Mouse (Mus musculus) megakaryocyte, embryonic 14.5 days (primary cell): ENCODE measurements around the gene Abtb2. TPM values are rescaled to one million over a fixed set of nuclear protein-coding genes. Genes with fewer than 3 reads are reported as not detected.

Experiments
- H3K27me3 ChIP-seq: replicated peaks from 2 replicates; pipeline ENCODE3; 2012; ENCODE audit warnings: inconsistent platforms
- H3K36me3 ChIP-seq: replicated peaks from 2 replicates; pipeline ENCODE3; 2012; ENCODE audit warnings: low read length, inconsistent platforms, mixed read lengths
- H3K4me1 ChIP-seq: 2 replicates; pipeline ENCODE4 v1.6.1; 2012; ENCODE audit warnings: inconsistent platforms
- H3K4me3 ChIP-seq: replicated peaks from 2 replicates; pipeline ENCODE3; 2012; ENCODE audit warnings: moderate library complexity, mild to moderate bottlenecking, inconsistent platforms
- H3K9me3 ChIP-seq: 2 replicates; pipeline ENCODE4 v1.6.1; 2012; ENCODE audit warnings: inconsistent platforms
- FLI1 ChIP-seq: IDR thresholded peaks from 2 replicates; pipeline ENCODE4 v1.6.1; 2012; ENCODE audit warnings: low read length, inconsistent platforms, mixed read lengths
- GATA1 ChIP-seq: IDR thresholded peaks from 3 replicates; pipeline ENCODE4 v1.6.1; 2012; ENCODE audit warnings: mixed read lengths, low read length, inconsistent platforms, borderline replicate concordance
- polyA plus RNA-seq: library from polyadenylated mRNA; stranded (reverse); fragments of >175 nt; gene quantifications from 2 replicates; pipeline ENCODE4 v1.2.3, GENCODE M21; 2012; ENCODE audit warnings: low replicate concordance; ENCODE audit not compliant: insufficient read depth

Abtb2 gene
- polyA plus RNA-seq, 1 experiment = 0.50 TPM

DNA sequence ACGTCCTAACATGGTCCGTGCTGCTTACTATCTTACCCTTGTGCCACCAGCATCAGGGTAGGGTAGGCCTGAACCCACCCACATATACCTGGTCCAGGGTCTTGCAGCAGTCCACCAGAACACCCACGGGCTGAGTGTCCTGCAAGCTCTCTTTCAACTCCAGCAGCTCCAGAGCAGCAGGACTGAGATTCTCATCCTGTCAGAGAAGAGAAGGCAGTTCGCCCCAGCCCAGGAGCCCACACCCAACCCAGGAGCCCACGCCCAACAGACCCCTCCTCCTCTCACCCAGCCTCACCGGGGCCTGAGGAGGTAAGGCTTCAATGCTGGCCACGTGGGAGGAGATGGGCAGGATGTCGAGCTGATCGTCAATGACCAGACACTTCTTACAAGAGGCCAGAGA is 181.8 kb downstream of the Abtb2 start:
- H3K36me3 ChIP-seq = peaks cover 95% of the 10 kb centered on the region
- no peaks in the 10 kb centered on the region for H3K9me3 ChIP-seq
- no peaks in the 10 kb centered on the region for H3K27me3 ChIP-seq
- peaks cover 18% of the 10 kb centered on the region for H3K4me1 ChIP-seq
- no peak overlapping the region for H3K4me3 ChIP-seq
- TF ChIP-seq GATA1 (no peak), FLI1 (no peak)

DNA sequence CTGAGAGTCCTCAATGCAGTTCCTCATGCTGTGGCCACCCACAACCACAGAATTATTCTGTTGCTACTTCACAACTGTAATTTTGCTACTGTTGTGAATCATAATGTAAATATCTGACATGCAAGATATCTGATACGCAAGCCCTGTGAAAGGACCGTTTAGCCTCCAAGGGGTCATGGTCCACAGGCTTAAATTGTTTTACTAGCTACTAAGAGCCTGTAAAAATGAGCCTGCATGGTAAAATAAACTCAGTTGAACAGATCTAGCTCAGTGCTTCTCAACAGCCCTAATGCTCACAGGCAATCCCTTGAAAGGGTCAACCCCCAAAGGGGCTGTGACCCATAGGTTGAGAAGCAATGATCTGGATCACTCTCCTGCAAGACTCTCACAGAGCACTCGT is 183.0 kb downstream of the Abtb2 start:
- TF ChIP-seq GATA1 = no peak
- no peak for TF ChIP-seq FLI1
- Histone ChIP-seq H3K27me3 (no peaks in the 10 kb centered on the region), H3K9me3 (no peaks in the 10 kb centered on the region), H3K4me1 (peaks cover 15% of the 10 kb centered on the region), H3K4me3 (no peak overlapping the region), H3K36me3 (peaks cover 95% of the 10 kb centered on the region)

GRCm38 (mm10) chr2:103751771-103752170 is 185.7 kb downstream of the Abtb2 start:
- H3K4me3 ChIP-seq = no peak overlapping the region
- TF ChIP-seq FLI1 (no peak), GATA1 (no peak)
- H3K4me1 ChIP-seq = peaks cover 21% of the 10 kb centered on the region
- no peaks in the 10 kb centered on the region for H3K27me3 ChIP-seq
- H3K36me3 ChIP-seq = peaks cover 94% of the 10 kb centered on the region
- no peaks in the 10 kb centered on the region for H3K9me3 ChIP-seq

GRCm38 (mm10) chr2:103754614-103755013 is 188.5 kb downstream of the Abtb2 start:
- Histone ChIP-seq H3K4me1 (peaks cover 26% of the 10 kb centered on the region), H3K27me3 (no peaks in the 10 kb centered on the region), H3K4me3 (no peak overlapping the region), H3K36me3 (peaks cover 78% of the 10 kb centered on the region), H3K9me3 (no peaks in the 10 kb centered on the region)
- TF ChIP-seq GATA1 (no peak), FLI1 (no peak)

DNA sequence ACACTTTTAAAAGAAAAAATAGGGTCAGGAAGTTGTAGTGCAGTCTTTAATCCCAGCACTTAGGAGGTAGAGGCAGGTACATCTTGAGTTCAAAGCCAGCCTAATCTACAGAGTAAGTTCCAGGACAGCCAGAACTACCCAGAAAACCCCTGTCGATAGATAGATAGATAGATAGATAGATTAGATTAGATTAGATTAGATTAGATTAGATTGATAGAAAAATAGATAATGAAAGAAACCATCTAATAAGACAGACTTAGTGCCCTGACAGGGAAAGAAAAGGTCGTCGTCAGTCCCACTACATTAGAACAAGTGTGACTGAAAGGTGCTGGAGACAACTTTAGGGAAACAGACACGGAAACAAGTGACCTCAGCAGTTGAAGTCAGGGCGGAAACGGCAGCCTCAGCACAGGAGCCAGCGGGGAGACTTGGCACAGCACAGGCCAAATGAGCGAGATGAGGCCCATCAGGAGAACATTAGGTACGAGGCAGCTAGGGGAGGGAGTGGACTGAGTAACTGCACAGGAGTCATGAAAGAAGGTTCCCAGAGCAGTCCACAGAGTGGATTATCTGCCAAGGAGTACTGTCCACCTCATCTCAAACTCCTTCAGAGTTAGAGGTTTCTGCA is 189.5 kb downstream of the Abtb2 start:
- H3K4me1 ChIP-seq = peaks cover 26% of the 10 kb centered on the region
- no peaks in the 10 kb centered on the region for H3K9me3 ChIP-seq
- TF ChIP-seq FLI1 (no peak), GATA1 (peak; percentile 35; the same call in 1 of the 3 replicates)
- no peak overlapping the region for H3K4me3 ChIP-seq
- H3K36me3 ChIP-seq = peaks cover 68% of the 10 kb centered on the region
- no peaks in the 10 kb centered on the region for H3K27me3 ChIP-seq

- no peak for TF ChIP-seq GATA1
- Histone ChIP-seq H3K4me1 (peaks cover 27% of the 10 kb centered on the region), H3K4me3 (peak overlapping the region; percentile 95), H3K27me3 (no peaks in the 10 kb centered on the region), H3K36me3 (peaks cover 30% of the 10 kb centered on the region), H3K9me3 (no peaks in the 10 kb centered on the region)
Measured at GRCm38 (mm10) chr2:103760421-103760820, 194.3 kb downstream of the Abtb2 start.

DNA sequence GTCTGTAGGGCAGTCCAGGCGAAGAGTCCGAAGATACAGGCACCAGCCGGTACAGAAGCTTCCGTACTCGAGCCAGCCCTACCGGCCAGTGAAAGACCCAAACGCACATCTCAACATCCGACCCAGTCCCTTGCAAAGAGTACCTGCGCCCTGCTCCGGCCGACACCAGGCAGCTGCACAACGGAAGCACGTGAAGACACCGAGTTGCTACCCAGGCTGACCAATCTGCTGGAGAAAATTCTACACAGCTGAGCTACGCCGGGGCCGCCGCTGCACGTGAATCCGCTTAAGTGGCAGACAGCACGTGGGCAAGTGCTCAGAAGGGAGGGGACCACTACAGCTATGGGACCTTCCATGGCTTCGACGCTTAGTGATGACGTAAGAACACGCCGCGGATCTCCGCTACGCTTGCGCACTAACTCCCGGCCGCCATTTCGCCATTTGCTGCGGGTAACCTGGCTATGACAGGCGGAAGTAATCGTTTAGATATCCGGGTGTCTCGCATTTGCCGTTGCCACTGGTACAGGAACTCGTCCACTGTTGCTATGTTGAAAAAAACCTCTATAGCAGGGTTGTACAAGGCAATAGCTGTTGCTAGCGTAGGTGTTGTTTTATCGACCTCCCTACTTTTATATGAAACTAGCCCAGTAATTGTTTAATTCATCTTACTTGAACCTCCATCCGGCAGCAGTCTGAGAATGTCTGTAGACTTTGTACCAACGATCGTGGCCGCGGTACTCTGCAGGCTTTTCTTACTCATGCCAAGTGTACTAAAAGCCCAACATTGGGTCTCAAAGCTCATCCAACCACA is 195.0 kb downstream of the Abtb2 start, which contains the start of gene Nat10:
Nat10 (minus strand) TSS at position 365 of the 811 bp plus-strand sequence.
- 0 out of 2 replicates have a peak, but pooled peaks have one; percentile 27 for TF ChIP-seq FLI1
- TF ChIP-seq GATA1 = no peak
- no peaks in the 10 kb centered on the region for H3K9me3 ChIP-seq
- H3K4me3 ChIP-seq = peak within 1 kb of the TSS; percentile 95
- H3K36me3 ChIP-seq = peaks cover 30% of the 10 kb centered on the region
- H3K27me3 ChIP-seq = no peaks in the 10 kb centered on the region
- peaks cover 23% of the 10 kb centered on the region for H3K4me1 ChIP-seq

GRCm38 (mm10) chr2:103761993-103762392 is 195.9 kb downstream of the Abtb2 start:
- TF ChIP-seq FLI1 (no peak), GATA1 (no peak)
- peaks cover 32% of the 10 kb centered on the region for H3K36me3 ChIP-seq
- H3K4me1 ChIP-seq = peaks cover 14% of the 10 kb centered on the region
- H3K27me3 ChIP-seq = no peaks in the 10 kb centered on the region
- H3K4me3 ChIP-seq = peak overlapping the region; percentile 95
- no peaks in the 10 kb centered on the region for H3K9me3 ChIP-seq

DNA sequence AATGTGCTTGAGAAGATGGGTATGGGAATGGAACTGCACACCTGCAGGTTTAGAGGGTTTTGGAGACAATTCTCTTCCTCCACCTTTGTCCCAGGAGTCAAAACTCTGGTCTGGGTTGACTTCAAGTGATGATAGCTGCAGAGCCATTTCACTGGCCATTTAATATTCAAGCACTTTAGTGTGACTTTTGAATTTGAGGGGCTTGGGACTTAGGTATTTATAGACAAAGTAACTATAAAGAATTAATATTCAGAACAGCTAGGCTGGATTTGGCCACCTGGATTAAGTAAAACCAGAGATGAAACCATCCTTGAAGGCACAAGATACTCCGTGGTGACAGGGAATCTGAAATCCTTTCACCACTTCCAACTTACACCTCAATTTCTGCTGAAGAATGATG is 196.4 kb downstream of the Abtb2 start:
- TF ChIP-seq FLI1 = no peak
- no peak for TF ChIP-seq GATA1
- Histone ChIP-seq H3K4me1 (peaks cover 9% of the 10 kb centered on the region; the same call in 1 of the 2 replicates), H3K9me3 (no peaks in the 10 kb centered on the region), H3K4me3 (no peak overlapping the region), H3K27me3 (no peaks in the 10 kb centered on the region), H3K36me3 (peaks cover 32% of the 10 kb centered on the region)

Other genes with a start within 250 kb of the Abtb2 start
- gene Elf5, start 154.6 kb upstream of the Abtb2 start, polyA plus RNA-seq = not detected in 2 replicates
- gene Cat, start 81.2 kb upstream of the Abtb2 start, polyA plus RNA-seq = 42.4 and 46.3 TPM in 2 replicates
- gene Nat10, start 195.0 kb downstream of the Abtb2 start, polyA plus RNA-seq = 3.6 and 4.9 TPM in 2 replicates
- 59.6 and 72.0 TPM in 2 replicates for gene Caprin1, start 231.3 kb downstream of the Abtb2 start, polyA plus RNA-seq